Mouse (Mus musculus): ENCODE measurements around the gene Tex14.
"Not testable (repeated sequence)": the region's sequence is repeated elsewhere in the genome, so short reads cannot be mapped to it uniquely, and the experiment has no call there.

Gene Tex14

GRCm38 (mm10) chr11:87472058-87472457, 67.2 kb downstream of the Tex14 start:
- DNase-seq = not testable (repeated sequence)

GRCm38 (mm10) chr11:87479172-87479571, 74.3 kb downstream of the Tex14 start:
- not testable (repeated sequence) for DNase-seq

GRCm38 (mm10) chr11:87483796-87484326, 79.0 kb downstream of the Tex14 start:
- no peak for DNase-seq

- no peak for DNase-seq
Measured at GRCm38 (mm10) chr11:87488948-87489347, 84.1 kb downstream of the Tex14 start.

- DNase-seq = no peak
Measured at GRCm38 (mm10) chr11:87504690-87505214, 99.9 kb downstream of the Tex14 start.

GRCm38 (mm10) chr11:87506502-87506901, 101.6 kb downstream of the Tex14 start:
- no peak for DNase-seq

GRCm38 (mm10) chr11:87507043-87507442, 102.2 kb downstream of the Tex14 start:
- DNase-seq = no peak

GRCm38 (mm10) chr11:87519260-87519659, 114.4 kb downstream of the Tex14 start:
- DNase-seq = peak; percentile 12

- DNase-seq = no peak
Measured at GRCm38 (mm10) chr11:87523466-87523865, 118.6 kb downstream of the Tex14 start.

- DNase-seq = no peak
Measured at GRCm38 (mm10) chr11:87523967-87524366, 119.1 kb downstream of the Tex14 start.

- no peak for DNase-seq
Measured at GRCm38 (mm10) chr11:87524780-87525179, 119.9 kb downstream of the Tex14 start.

GRCm38 (mm10) chr11:87527364-87527763, 122.5 kb downstream of the Tex14 start:
- DNase-seq = no peak

GRCm38 (mm10) chr11:87527990-87528389, 123.1 kb downstream of the Tex14 start:
- no peak for DNase-seq

- no peak for DNase-seq
Measured at GRCm38 (mm10) chr11:87531695-87532094, 126.8 kb downstream of the Tex14 start.

- DNase-seq = no peak
Measured at GRCm38 (mm10) chr11:87542285-87542684, 137.4 kb downstream of the Tex14 start.

GRCm38 (mm10) chr11:87542906-87543305, 138.0 kb downstream of the Tex14 start:
- DNase-seq = peak; percentile 16

GRCm38 (mm10) chr11:87553342-87553741, 148.5 kb downstream of the Tex14 start:
- no peak for DNase-seq

- DNase-seq = no peak
Measured at GRCm38 (mm10) chr11:87554386-87554785, 149.5 kb downstream of the Tex14 start.

GRCm38 (mm10) chr11:87555106-87555703, 150.3 kb downstream of the Tex14 start:
- no peak for DNase-seq

GRCm38 (mm10) chr11:87561208-87561607, 156.3 kb downstream of the Tex14 start:
- no peak for DNase-seq

GRCm38 (mm10) chr11:87566501-87566900, 161.6 kb downstream of the Tex14 start, which contains the start of gene Gm11492:
Gene Gm11492 (plus strand): TSS chr11:87566653.
- no peak for DNase-seq

- no peak for DNase-seq
Measured at GRCm38 (mm10) chr11:87568255-87568953, 163.5 kb downstream of the Tex14 start, which contains the start of gene Sept4. Gene Sept4 (plus strand): TSS chr11:87568903.

- DNase-seq = no peak
Measured at GRCm38 (mm10) chr11:87570743-87571142, 165.9 kb downstream of the Tex14 start.

Measured in cerebellum, adult 11 months (tissue).